Mouse (Mus musculus) ES-E14 (cell line): ENCODE data around the gene Aox1.

Experiments
- HCFC1 ChIP-seq: IDR thresholded peaks from 2 replicates; pipeline ENCODE4 v1.6.1; 2012; ENCODE audit warnings: low read length, inconsistent platforms, borderline replicate concordance; ENCODE audit not compliant: insufficient read depth
- ZNF384 ChIP-seq: IDR thresholded peaks from 2 replicates; pipeline ENCODE4 v1.6.1; 2012; ENCODE audit warnings: low read depth, low read length, inconsistent platforms

GRCm38 (mm10) chr1:58124901-58125300 is 95.2 kb downstream of the Aox1 start:
- TF ChIP-seq ZNF384 (no peak), HCFC1 (no peak)
